Mouse (Mus musculus) midbrain, embryonic 13.5 days (tissue): Measurements from ENCODE around the gene Kars. TPM values are rescaled to one million over a fixed set of nuclear protein-coding genes. Genes with fewer than 3 reads are reported as not detected.

ENCODE experiments used
- ATAC-seq: fragments of 200-750 bp; cut with Nextera tagmentation; 2 replicates; pipeline ENCODE4 v1.8.0; 2017; ENCODE audit warnings: mild to moderate bottlenecking, moderate TSS enrichment, moderate library complexity
- H3K27ac ChIP-seq: fragments of 300-500 bp; sonication (generic); 2 replicates; pipeline ENCODE4 v1.5.1; 2015; ENCODE audit warnings: inconsistent platforms, mild to moderate bottlenecking, moderate library complexity
- H3K27me3 ChIP-seq: fragments of 300-500 bp; sonication (generic); 2 replicates; pipeline ENCODE4 v1.6.1; 2015; ENCODE audit warnings: mild to moderate bottlenecking, inconsistent platforms
- H3K36me3 ChIP-seq: fragments of 300-500 bp; sonication (generic); 2 replicates; pipeline ENCODE4 v1.6.1; 2015; ENCODE audit warnings: mild to moderate bottlenecking, inconsistent platforms
- H3K4me1 ChIP-seq: fragments of 300-500 bp; sonication (generic); replicated peaks from 2 replicates; pipeline ENCODE4 v1.6.1; 2015; ENCODE audit warnings: inconsistent platforms
- H3K4me2 ChIP-seq: fragments of 300-500 bp; sonication (generic); replicated peaks from 2 replicates; pipeline ENCODE4 v1.6.1; 2015; ENCODE audit warnings: moderate library complexity, mild to moderate bottlenecking, inconsistent platforms
- H3K4me3 ChIP-seq: fragments of 300-500 bp; sonication (generic); replicated peaks from 2 replicates; pipeline ENCODE4 v1.5.1; 2015; ENCODE audit warnings: mild to moderate bottlenecking, inconsistent platforms
- H3K9ac ChIP-seq: fragments of 300-500 bp; sonication (generic); replicated peaks from 2 replicates; pipeline ENCODE4 v1.6.1; 2015; ENCODE audit warnings: mild to moderate bottlenecking, inconsistent platforms
- H3K9me3 ChIP-seq: fragments of 300-500 bp; sonication (generic); 2 replicates; pipeline ENCODE4 v1.6.1; 2016; ENCODE audit warnings: mild to moderate bottlenecking, inconsistent platforms
- WGBS: fragments of 180-500 bp; shearing (Covaris S2); methylation state at CpG from one replicate; pipeline ENCODE4 v1.1.7; 2015; 5-methylcytosine and 5-hydroxymethylcytosine counted together
- polyA plus RNA-seq: library from polyadenylated mRNA; unstranded; fragments of >200 nt; fragmentation: Nextera tagmentation; extraction: Ambion mirVana; gene quantifications from 2 replicates; pipeline ENCODE4 v1.2.1, GENCODE M21; 2015

Kars gene
- polyA plus RNA-seq, 1 experiment from 2014 or later = 171 TPM

DNA sequence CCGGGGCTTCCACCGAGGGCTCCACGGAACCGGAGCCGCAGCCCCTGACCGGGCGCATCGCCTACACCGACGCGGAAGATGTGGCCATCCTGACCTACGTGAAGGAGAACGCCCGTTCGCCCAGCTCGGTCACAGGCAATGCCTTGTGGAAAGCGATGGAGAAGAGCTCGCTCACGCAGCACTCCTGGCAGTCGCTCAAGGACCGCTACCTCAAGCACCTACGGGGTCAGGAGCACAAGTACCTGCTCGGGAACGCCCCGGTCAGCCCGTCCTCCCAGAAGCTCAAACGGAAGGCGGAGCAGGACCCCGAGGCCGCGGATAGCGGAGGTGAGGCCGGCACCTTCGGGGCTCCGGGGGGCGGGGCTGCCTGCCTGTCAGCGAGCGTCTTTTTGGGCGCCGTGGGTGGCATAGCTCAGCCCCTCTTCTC, 706 bp upstream of the Kars start:
- no peak; the same call in 1 of the 2 replicates for ATAC-seq
- under 1% methylated on average over 40 of the region's 40 CpGs for WGBS

GRCm38 (mm10) chr8:112009558-112009957, 1.6 kb downstream of the Kars start:
- H3K36me3 ChIP-seq = peaks cover 19% of the 10 kb centered on the region
- peak overlapping the region; percentile 68; the same call in 1 of the 2 replicates for H3K4me3 ChIP-seq
- H3K9me3 ChIP-seq = no peaks in the 10 kb centered on the region
- no peak overlapping the region for H3K27ac ChIP-seq
- H3K9ac ChIP-seq = no peak overlapping the region
- no peak for ATAC-seq
- no peaks in the 10 kb centered on the region for H3K27me3 ChIP-seq
- peaks cover 31% of the 10 kb centered on the region for H3K4me1 ChIP-seq
- H3K4me2 ChIP-seq = 0 out of 2 replicates have a peak overlapping the region, but pooled peaks have one; percentile 89
- 95% methylated on average over 7 of the region's 7 CpGs for WGBS

More for the DNA sequence above, 706 bp upstream of the Kars start:
- Histone ChIP-seq H3K4me2 (peak overlapping the region; percentile 89), H3K27me3 (no peaks in the 10 kb centered on the region), H3K4me1 (peaks cover 31% of the 10 kb centered on the region), H3K36me3 (peaks cover 20% of the 10 kb centered on the region), H3K27ac (peak overlapping the region; percentile 80), H3K9ac (peak overlapping the region; percentile 86), H3K9me3 (no peaks in the 10 kb centered on the region), H3K4me3 (peak overlapping the region; percentile 68)

GRCm38 (mm10) chr8:112007669-112008068, 3.5 kb downstream of the Kars start:
- Histone ChIP-seq H3K4me3 (no peak overlapping the region), H3K27ac (no peak overlapping the region), H3K36me3 (peaks cover 35% of the 10 kb centered on the region), H3K4me2 (no peak overlapping the region), H3K27me3 (no peaks in the 10 kb centered on the region), H3K9ac (no peak overlapping the region), H3K4me1 (peaks cover 24% of the 10 kb centered on the region), H3K9me3 (no peaks in the 10 kb centered on the region)
- 98% methylated on average over 2 of the region's 2 CpGs for WGBS
- ATAC-seq = no peak

DNA sequence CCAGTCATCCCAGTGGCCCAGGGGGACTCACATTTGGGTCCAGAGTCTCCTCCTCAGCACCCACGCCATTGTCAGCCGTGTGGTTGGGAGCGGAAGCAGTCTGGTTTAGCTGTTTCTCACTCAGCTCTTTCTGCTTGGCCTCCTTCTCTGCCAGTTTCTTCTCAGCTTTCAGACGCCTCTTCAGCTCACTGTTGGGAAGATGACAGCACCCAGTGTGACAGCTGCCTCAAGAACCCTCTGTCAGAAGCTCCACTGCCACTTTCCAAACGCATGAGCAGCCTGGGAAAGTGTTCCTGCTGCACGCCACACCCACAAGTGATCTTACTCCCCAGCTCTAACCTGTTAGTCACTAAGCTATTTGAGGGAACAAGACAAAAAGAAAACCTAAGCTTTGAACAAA, 5.5 kb downstream of the Kars start:
- Histone ChIP-seq H3K36me3 (peaks cover 56% of the 10 kb centered on the region), H3K9ac (no peak overlapping the region), H3K27me3 (no peaks in the 10 kb centered on the region), H3K4me1 (peaks cover 17% of the 10 kb centered on the region), H3K4me3 (no peak overlapping the region), H3K27ac (no peak overlapping the region), H3K9me3 (no peaks in the 10 kb centered on the region), H3K4me2 (no peak overlapping the region)
- 95% methylated on average over 6 of the region's 6 CpGs for WGBS
- ATAC-seq = no peak

GRCm38 (mm10) chr8:112004754-112005153, 6.4 kb downstream of the Kars start:
- Histone ChIP-seq H3K27ac (no peak overlapping the region), H3K9ac (no peak overlapping the region), H3K36me3 (peaks cover 64% of the 10 kb centered on the region)

DNA sequence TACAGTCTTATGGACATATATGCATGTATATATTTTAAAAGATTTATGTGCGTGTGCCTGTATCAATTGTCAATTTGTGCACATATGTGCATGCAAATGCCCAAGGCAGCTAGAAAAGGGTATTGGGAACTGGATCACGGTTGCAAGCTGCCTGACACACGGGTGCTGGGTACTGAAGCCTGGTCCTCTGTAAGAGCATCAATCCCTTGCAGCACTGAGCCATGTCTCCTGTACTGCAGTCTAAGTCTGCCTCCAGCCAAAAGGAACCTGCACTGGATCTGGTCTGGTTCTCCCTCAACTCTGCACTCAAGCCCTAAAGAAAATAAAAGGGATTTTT, 18.5 kb downstream of the Kars start:
- ATAC-seq = peak; percentile 47
- no peak overlapping the region for H3K9ac ChIP-seq
- peaks cover 61% of the 10 kb centered on the region for H3K36me3 ChIP-seq
- no peaks in the 10 kb centered on the region for H3K27me3 ChIP-seq
- WGBS = 71% methylated on average over 3 of the region's 3 CpGs
- peak overlapping the region; percentile 76; the same call in 1 of the 2 replicates for H3K4me3 ChIP-seq
- no peak overlapping the region for H3K27ac ChIP-seq
- H3K4me2 ChIP-seq = peak overlapping the region; percentile 76
- no peaks in the 10 kb centered on the region for H3K9me3 ChIP-seq
- H3K4me1 ChIP-seq = peaks cover 10% of the 10 kb centered on the region

More at GRCm38 (mm10) chr8:112004754-112005153, 6.4 kb downstream of the Kars start:
- no peak for ATAC-seq
- H3K9me3 ChIP-seq = no peaks in the 10 kb centered on the region
- H3K4me1 ChIP-seq = peaks cover 8% of the 10 kb centered on the region
- H3K4me3 ChIP-seq = no peak overlapping the region
- H3K27me3 ChIP-seq = no peaks in the 10 kb centered on the region
- H3K4me2 ChIP-seq = no peak overlapping the region

DNA sequence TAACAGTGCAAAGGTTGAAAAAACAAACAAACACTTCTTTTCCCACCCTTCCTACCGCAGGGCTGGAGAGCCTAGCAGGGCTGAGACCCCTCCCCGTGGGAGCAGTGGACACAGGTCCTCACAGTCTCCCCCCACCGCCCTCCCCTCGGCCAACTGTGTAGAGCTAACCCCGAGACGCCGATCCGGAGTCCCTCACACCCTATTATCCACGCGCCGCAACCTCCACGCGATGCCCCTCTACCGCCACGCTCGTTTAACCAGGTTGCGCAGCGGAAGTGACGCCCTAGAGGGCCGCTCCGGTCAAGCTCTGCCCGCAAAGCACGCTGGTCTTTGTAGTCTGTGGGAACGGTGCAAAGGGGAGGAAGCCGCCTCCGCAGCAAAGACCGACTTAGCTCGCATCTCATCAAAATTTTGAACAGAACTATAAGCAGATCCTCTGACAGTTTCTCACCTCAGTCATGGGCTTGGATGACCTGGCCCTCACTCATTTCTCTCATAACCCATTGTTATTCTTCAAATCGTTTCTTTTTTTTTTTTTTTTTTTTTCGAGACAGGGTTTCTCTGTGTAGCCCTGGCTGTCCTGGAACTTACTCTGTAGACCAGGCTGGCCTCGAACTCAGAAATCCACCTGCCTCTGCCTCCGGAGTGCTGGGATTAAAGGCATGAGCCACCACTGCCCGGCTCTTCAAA, 19.0 kb downstream of the Kars start, which contains the start of gene Adat1:
Gene Adat1, minus strand, starts transcription at position 290 of the 690 bp plus-strand sequence.
- peak within 1 kb of the TSS; percentile 76 for H3K4me3 ChIP-seq
- ATAC-seq = peak; percentile 99
- H3K9me3 ChIP-seq = no peaks in the 10 kb centered on the region
- no peak within 1 kb of the TSS for H3K27ac ChIP-seq
- peak within 1 kb of the TSS; percentile 81 for H3K9ac ChIP-seq
- 4% methylated on average over 33 of the region's 33 CpGs for WGBS
- H3K27me3 ChIP-seq = no peaks in the 10 kb centered on the region
- H3K4me1 ChIP-seq = peaks cover 10% of the 10 kb centered on the region
- peaks cover 59% of the 10 kb centered on the region for H3K36me3 ChIP-seq
- H3K4me2 ChIP-seq = peak within 1 kb of the TSS; percentile 76

DNA sequence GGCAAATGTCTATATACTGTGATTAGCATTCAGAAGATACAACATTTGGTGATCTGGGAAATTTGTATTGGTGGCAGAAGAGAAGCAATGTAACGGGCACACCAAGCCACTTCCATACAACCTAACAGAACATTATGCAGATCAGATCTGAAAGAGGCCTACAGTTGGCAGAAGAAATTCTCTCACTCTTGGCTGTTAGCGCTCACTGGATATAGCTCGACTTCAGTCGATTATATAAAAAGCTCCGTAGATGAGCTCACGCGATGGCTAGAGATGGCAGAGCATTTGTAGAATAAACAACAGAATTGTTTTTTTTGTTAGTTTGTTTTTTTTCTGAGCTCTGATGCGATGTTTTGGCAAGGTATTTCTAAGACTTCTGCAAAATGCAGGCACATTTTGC, 19.8 kb downstream of the Kars start:
- no peaks in the 10 kb centered on the region for H3K9me3 ChIP-seq
- WGBS = 66% methylated on average over 8 of the region's 8 CpGs
- H3K4me1 ChIP-seq = peaks cover 10% of the 10 kb centered on the region
- no peak overlapping the region for H3K27ac ChIP-seq
- H3K4me3 ChIP-seq = peak overlapping the region; percentile 76
- no peaks in the 10 kb centered on the region for H3K27me3 ChIP-seq
- ATAC-seq = no peak
- peak overlapping the region; percentile 76 for H3K4me2 ChIP-seq
- peak overlapping the region; percentile 81; the same call in 1 of the 2 replicates for H3K9ac ChIP-seq
- peaks cover 58% of the 10 kb centered on the region for H3K36me3 ChIP-seq

DNA sequence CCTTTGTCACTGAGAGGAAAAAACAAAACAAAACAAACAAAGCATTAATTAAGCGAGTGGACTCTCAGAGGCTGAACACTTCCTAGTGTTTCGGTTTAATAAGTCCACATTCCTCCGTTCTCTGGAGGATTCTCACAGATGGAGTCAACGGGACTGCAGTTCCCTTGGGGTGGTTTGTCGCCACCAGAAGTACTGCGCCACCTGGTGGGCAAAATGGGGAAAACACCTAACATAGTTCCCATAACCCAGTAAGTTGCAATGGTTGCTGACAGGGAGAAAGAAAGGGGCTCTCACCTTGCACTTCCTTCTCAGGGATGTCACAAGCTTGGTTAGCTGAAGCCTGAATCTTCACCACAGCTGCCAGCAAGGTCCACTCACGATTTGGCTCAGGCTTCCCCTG, 21.2 kb downstream of the Kars start:
- Histone ChIP-seq H3K36me3 (peaks cover 52% of the 10 kb centered on the region), H3K27ac (no peak overlapping the region), H3K9ac (no peak overlapping the region), H3K4me2 (no peak overlapping the region), H3K9me3 (no peaks in the 10 kb centered on the region), H3K27me3 (no peaks in the 10 kb centered on the region), H3K4me1 (peaks cover 10% of the 10 kb centered on the region), H3K4me3 (no peak overlapping the region)
- WGBS = 21% methylated on average over 7 of the region's 7 CpGs
- no peak for ATAC-seq

DNA sequence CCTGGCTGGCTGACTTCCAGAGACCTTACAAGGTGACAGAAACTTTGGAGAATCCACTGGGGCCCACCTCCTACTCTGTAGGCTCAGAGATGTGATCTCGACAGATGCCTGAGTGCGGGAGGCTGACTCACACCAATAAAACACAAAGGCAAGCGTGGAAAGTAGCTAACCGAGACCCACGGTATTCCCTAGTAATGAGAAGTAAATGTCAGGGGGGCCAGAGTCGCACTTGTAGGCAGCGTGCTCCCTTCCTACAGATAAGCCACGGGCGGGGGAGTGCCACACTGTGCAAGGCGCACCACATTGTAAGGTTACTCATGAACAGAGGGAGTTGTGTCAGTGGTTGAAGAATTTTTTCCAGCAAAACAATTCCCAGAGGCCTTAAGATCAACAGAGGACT, 26.6 kb downstream of the Kars start:
- Histone ChIP-seq H3K36me3 (peaks cover 54% of the 10 kb centered on the region), H3K4me3 (no peak overlapping the region), H3K27me3 (no peaks in the 10 kb centered on the region), H3K4me2 (no peak overlapping the region), H3K27ac (no peak overlapping the region), H3K4me1 (no peaks in the 10 kb centered on the region), H3K9ac (no peak overlapping the region), H3K9me3 (no peaks in the 10 kb centered on the region)
- 92% methylated on average over 10 of the region's 10 CpGs for WGBS
- ATAC-seq = no peak

DNA sequence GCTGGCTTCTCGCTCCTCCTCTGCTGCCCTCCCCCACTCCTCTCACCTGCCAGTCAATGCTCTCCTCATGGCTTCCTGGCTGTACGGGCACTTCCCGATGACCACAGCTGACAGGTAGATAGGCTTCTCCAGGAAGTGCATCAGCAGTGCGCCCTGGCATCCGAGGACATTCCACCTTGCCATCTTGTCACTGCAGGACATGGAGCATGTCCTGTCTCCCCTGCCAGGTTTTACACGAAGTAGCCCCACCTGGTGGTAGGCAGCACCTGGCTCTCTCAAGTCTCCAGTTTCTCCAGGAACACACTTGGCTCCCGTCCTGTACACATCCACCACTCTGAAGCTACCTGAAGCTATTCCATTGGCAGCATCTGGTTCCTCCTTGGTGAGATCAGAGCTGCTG, 29.0 kb downstream of the Kars start:
- no peaks in the 10 kb centered on the region for H3K4me1 ChIP-seq
- 82% methylated on average over 7 of the region's 7 CpGs for WGBS
- no peak for ATAC-seq
- peaks cover 50% of the 10 kb centered on the region for H3K36me3 ChIP-seq
- H3K27me3 ChIP-seq = no peaks in the 10 kb centered on the region
- H3K9ac ChIP-seq = no peak overlapping the region
- no peak overlapping the region for H3K4me2 ChIP-seq
- no peak overlapping the region for H3K27ac ChIP-seq
- no peak overlapping the region for H3K4me3 ChIP-seq
- H3K9me3 ChIP-seq = no peaks in the 10 kb centered on the region

DNA sequence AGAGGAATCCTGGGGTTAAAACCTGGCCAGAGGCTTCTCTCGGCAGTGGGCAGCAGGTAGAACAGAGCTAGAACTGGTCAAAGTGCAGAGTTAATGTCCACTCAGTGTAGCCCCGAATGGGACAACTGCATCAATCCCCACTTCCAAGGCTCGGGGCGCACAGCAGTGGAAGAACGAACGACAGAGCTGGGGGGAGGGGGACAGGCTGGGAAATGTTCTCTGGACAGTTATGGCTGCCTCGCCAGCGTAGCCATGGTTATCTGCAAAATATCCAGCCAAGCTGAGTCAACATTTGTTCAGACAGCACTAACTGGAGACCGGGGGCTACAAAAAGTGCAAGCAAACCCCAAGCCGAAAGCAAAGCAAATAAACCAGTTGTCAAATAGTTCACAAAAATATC, 33.0 kb downstream of the Kars start:
- Histone ChIP-seq H3K9ac (no peak overlapping the region), H3K27ac (no peak overlapping the region), H3K9me3 (no peaks in the 10 kb centered on the region), H3K36me3 (peaks cover 45% of the 10 kb centered on the region), H3K4me3 (no peak overlapping the region), H3K4me2 (no peak overlapping the region), H3K4me1 (no peaks in the 10 kb centered on the region), H3K27me3 (no peaks in the 10 kb centered on the region)
- no peak for ATAC-seq
- 79% methylated on average over 10 of the region's 10 CpGs for WGBS

- ATAC-seq = no peak
- H3K27ac ChIP-seq = no peak overlapping the region
- no peak overlapping the region for H3K4me2 ChIP-seq
- no peak overlapping the region for H3K4me3 ChIP-seq
- no peaks in the 10 kb centered on the region for H3K4me1 ChIP-seq
- 91% methylated on average over 2 of the region's 2 CpGs for WGBS
- no peak overlapping the region for H3K9ac ChIP-seq
- no peaks in the 10 kb centered on the region for H3K27me3 ChIP-seq
- H3K36me3 ChIP-seq = peaks cover 49% of the 10 kb centered on the region
- H3K9me3 ChIP-seq = no peaks in the 10 kb centered on the region
Measured at GRCm38 (mm10) chr8:111976326-111976725, 34.8 kb downstream of the Kars start.
